Mouse (Mus musculus) lung, embryonic 16.5 days (tissue): Measurements from ENCODE around the gene Jund. TPM values are rescaled to one million over a fixed set of nuclear protein-coding genes. Genes with fewer than 3 reads are reported as not detected.

Source experiments
- ATAC-seq: fragments of 200-750 bp; cut with Nextera tagmentation; 2 replicates; pipeline ENCODE4 v1.8.0; 2017; ENCODE audit warnings: low read depth, mild to moderate bottlenecking, moderate library complexity
- H3K27ac ChIP-seq: fragments of 300-500 bp; sonication (generic); 2 replicates; pipeline ENCODE4 v1.5.1; 2014; ENCODE audit warnings: mild to moderate bottlenecking, control low read depth, low read length
- H3K27me3 ChIP-seq: fragments of 300-500 bp; sonication (generic); 2 replicates; pipeline ENCODE4 v1.6.1; 2014; ENCODE audit warnings: low read depth, low read length, mixed read lengths; ENCODE audit not compliant: control insufficient read depth, insufficient read depth
- H3K36me3 ChIP-seq: fragments of 300-500 bp; sonication (generic); 2 replicates; pipeline ENCODE4 v1.6.1; 2014; ENCODE audit warnings: low read length; ENCODE audit not compliant: control insufficient read depth, insufficient read depth
- H3K4me1 ChIP-seq: fragments of 300-500 bp; sonication (generic); replicated peaks from 2 replicates; pipeline ENCODE4 v1.6.1; 2014; ENCODE audit warnings: low read length, mixed read lengths; ENCODE audit not compliant: control insufficient read depth, insufficient read depth
- H3K4me2 ChIP-seq: fragments of 300-500 bp; sonication (generic); 2 replicates; pipeline ENCODE4 v1.6.1; 2014; ENCODE audit warnings: low read depth, low read length, control low read depth
- H3K4me3 ChIP-seq: fragments of 300-500 bp; sonication (generic); 2 replicates; pipeline ENCODE4 v1.5.1; 2014; ENCODE audit warnings: mild to moderate bottlenecking, low read length, control low read depth
- H3K9ac ChIP-seq: fragments of 300-500 bp; sonication (generic); 2 replicates; pipeline ENCODE4 v1.6.1; 2014; ENCODE audit warnings: low read length, control low read depth
- H3K9me3 ChIP-seq: fragments of 300-500 bp; sonication (generic); 2 replicates; pipeline ENCODE4 v1.6.1; 2016; ENCODE audit warnings: low read length; ENCODE audit not compliant: control insufficient read depth
- WGBS: fragments of 180-500 bp; shearing (Covaris S2); extraction: QIAGEN DNeasy Blood & Tissue Kit; methylation state at CpG from one replicate; pipeline ENCODE4 v1.1.7; 2014; 5-methylcytosine and 5-hydroxymethylcytosine counted together
- polyA plus RNA-seq: library from polyadenylated mRNA; unstranded; fragments of >200 nt; fragmentation: Nextera tagmentation; extraction: Ambion mirVana; gene quantifications from 2 replicates; pipeline ENCODE4 v1.2.1, GENCODE M21; 2015

Jund gene
- polyA plus RNA-seq, 1 experiment from 2014 or later: 28.8 TPM

DNA sequence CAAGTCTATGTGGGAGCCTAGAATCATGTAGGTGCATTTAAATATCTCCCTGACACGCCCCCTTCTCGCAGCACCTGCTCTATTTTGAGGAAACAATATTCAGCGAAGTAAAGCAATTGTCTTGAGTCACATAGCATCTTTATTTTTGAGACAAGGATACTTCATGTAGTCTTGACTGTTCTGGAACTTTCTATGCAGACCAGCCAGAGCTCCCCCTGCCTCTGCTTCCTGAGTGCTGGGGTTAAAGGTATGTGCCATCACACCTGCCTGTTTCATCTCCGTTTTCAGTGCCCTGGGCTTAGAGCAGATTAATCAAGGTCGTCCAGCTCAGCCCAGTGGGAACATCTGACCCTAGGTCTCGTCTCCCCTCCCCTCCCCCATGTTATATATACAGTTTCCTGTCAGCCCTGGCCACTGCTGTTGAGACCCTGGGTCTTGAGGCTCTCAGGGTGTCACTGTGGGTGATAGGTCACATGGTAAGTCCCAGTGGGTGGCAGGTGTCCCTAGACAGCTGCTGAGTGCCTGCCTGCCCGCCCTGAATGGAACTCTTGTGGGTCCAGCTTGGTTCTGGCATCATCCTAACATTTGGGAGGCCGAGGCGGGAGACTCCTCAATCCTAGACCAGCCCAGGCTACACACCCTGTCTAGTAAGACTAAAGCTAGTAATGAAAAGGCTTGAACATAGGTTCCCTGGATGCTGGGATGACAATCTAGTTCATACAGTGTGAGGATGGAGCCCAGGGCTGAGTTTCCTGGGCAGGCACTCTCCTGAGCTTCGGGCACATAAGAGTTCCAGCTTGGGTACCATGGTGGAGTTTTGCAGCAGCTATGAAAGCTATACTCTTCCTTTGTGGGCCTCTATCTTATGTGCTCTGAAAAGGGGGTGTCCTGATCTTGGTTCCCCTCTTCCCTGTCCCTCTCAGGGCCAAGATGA lies 2.6 kb downstream of the Jund start:
- Histone ChIP-seq H3K9ac (peak overlapping the region; percentile 56), H3K4me2 (peak overlapping the region; percentile 82), H3K36me3 (peaks cover 6% of the 10 kb centered on the region; the same call in 1 of the 2 replicates), H3K4me3 (peak overlapping the region; percentile 95), H3K4me1 (peaks cover 33% of the 10 kb centered on the region), H3K9me3 (no peaks in the 10 kb centered on the region), H3K27me3 (no peaks in the 10 kb centered on the region), H3K27ac (peak overlapping the region; percentile 10)
- WGBS: 49% methylated on average over 10 of the region's 10 CpGs
- no peak for ATAC-seq

DNA sequence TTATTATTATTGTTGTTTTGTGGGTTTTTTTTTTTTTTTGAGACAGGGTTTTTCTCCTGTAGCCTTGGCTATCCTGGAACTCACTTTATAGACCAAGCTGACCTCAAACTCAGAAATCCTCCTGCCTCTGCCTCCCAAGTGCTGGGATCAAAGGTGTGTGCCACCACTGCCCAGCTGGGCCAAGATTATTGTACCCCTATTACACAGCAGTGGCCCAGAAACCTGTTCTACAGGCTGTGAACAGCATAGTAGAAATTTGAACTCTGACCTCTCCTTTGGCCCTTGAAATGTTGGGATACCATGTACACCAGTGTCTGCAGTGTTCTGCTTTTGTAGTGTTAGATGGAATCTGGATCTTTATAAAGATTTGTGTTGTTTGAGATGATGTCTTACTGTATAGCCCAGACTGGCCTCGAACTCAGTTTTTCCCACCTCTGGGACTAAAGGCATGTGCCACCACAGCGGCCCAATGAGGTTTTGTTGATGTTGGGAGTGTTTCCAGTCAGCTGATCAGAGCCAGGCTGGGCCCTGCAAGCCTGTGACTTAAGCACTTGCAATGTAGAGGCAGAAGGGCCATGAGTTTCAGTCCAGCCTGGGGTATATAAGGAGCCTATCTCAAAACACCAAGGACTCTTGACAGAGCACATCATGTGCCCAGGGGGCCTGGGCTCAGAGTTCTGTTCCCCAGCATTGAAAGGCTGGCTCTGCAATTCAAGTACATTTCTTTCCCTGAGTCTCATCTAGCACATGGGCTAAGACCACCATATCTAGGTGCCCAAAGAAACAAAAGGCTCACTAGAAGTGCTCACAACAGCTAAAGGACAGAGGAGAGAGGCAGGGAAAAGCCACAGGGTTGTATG lies 3.5 kb downstream of the Jund start:
- WGBS: 69% methylated on average over 2 of the region's 2 CpGs
- no peak overlapping the region for H3K27ac ChIP-seq
- H3K9me3 ChIP-seq: no peaks in the 10 kb centered on the region
- H3K36me3 ChIP-seq: peaks cover 6% of the 10 kb centered on the region; the same call in 1 of the 2 replicates
- peaks cover 24% of the 10 kb centered on the region for H3K4me1 ChIP-seq
- no peak overlapping the region for H3K9ac ChIP-seq
- H3K4me3 ChIP-seq: no peak overlapping the region
- H3K27me3 ChIP-seq: no peaks in the 10 kb centered on the region
- ATAC-seq: no peak
- no peak overlapping the region for H3K4me2 ChIP-seq

GRCm38 (mm10) chr8:70702842-70703182 lies 4.1 kb downstream of the Jund start:
- Histone ChIP-seq H3K4me3 (no peak overlapping the region), H3K27me3 (no peaks in the 10 kb centered on the region), H3K4me2 (no peak overlapping the region), H3K36me3 (peaks cover 6% of the 10 kb centered on the region; the same call in 1 of the 2 replicates), H3K9ac (no peak overlapping the region), H3K9me3 (no peaks in the 10 kb centered on the region), H3K4me1 (peaks cover 18% of the 10 kb centered on the region), H3K27ac (no peak overlapping the region)
- 66% methylated on average over 3 of the region's 3 CpGs for WGBS
- no peak for ATAC-seq

DNA sequence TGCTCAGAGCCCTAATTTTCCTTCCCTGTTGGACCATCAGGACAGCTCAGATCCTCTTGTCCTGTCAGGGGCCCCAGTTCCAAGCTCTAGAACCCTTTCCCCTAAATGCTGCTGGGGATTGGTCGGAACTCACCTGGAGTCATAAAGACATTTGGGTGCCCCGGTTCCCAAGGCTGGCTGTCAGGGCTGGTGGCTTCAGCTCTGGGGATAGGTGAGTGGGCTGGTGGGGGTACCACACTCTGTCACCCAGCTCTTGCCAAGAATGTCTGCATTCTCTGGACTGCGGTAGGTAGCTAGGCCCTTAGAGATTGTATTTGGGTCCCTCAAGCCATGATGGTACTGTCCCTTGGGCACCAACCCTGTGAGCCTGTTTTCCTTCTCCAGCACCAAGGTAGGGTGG lies 4.5 kb downstream of the Jund start, which contains the start of gene Iqcn:
Iqcn (plus strand) TSS at position 171 of the 400 bp plus-strand sequence.
- no peak for ATAC-seq
- H3K27ac ChIP-seq: no peak within 1 kb of the TSS
- H3K4me3 ChIP-seq: no peak within 1 kb of the TSS
- H3K27me3 ChIP-seq: no peaks in the 10 kb centered on the region
- H3K4me2 ChIP-seq: no peak within 1 kb of the TSS
- peaks cover 6% of the 10 kb centered on the region; the same call in 1 of the 2 replicates for H3K36me3 ChIP-seq
- H3K9ac ChIP-seq: no peak within 1 kb of the TSS
- WGBS: 86% methylated on average over 3 of the region's 3 CpGs
- H3K9me3 ChIP-seq: no peaks in the 10 kb centered on the region
- peaks cover 14% of the 10 kb centered on the region for H3K4me1 ChIP-seq

- no peaks in the 10 kb centered on the region for H3K4me1 ChIP-seq
- H3K9me3 ChIP-seq: no peaks in the 10 kb centered on the region
- H3K4me2 ChIP-seq: no peak overlapping the region
- H3K27me3 ChIP-seq: no peaks in the 10 kb centered on the region
- no peak for ATAC-seq
- H3K27ac ChIP-seq: no peak overlapping the region
- H3K36me3 ChIP-seq: no peaks in the 10 kb centered on the region
- H3K9ac ChIP-seq: no peak overlapping the region
- WGBS: 85% methylated on average over 14 of the region's 14 CpGs
- H3K4me3 ChIP-seq: no peak overlapping the region
Measured at GRCm38 (mm10) chr8:70708281-70708680, 9.5 kb downstream of the Jund start.

DNA sequence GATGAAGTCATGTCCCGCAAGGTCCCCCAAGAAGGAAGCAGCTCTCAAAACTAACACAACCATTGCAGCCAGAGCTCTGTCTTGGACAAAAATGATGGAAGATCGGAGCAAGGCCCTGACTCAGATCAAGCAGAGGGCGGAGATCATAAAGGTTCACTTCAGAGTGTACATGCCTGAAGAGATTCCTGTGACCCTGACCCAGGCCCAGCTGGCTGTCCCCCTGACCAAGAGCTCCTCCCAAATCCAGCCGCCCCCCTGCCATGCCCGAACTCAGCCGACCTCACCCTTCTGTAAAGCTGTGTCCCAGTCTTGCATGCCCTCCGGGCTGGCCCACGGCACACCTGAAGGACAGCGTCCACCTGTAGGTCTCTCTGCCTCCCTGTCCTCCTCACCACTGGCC lies 11.0 kb downstream of the Jund start:
- 84% methylated on average over 9 of the region's 9 CpGs for WGBS
- Histone ChIP-seq H3K27ac (no peak overlapping the region), H3K9ac (no peak overlapping the region), H3K4me1 (no peaks in the 10 kb centered on the region), H3K4me3 (no peak overlapping the region), H3K4me2 (no peak overlapping the region), H3K27me3 (no peaks in the 10 kb centered on the region), H3K9me3 (no peaks in the 10 kb centered on the region), H3K36me3 (no peaks in the 10 kb centered on the region)
- ATAC-seq: no peak

DNA sequence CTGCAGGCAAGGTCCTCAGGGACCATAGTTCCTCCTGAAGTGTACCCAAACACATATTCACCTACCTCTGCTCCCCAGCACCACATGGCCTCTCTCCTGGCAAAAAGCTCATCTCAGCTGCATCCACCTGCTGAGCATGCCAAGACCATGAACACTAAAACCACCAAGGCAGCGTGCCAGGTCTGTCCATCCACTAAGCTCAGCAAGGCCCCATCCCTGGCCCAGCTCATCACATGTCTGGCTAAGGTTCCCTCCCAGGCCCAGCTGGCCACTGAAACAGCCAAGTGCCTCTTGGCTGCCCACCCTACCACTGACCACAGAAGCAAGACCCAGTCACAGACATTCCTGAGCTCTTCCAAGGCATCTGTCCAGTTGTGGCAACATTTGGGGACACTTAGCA lies 11.5 kb downstream of the Jund start:
- H3K36me3 ChIP-seq: no peaks in the 10 kb centered on the region
- no peak overlapping the region for H3K4me3 ChIP-seq
- H3K27me3 ChIP-seq: no peaks in the 10 kb centered on the region
- no peaks in the 10 kb centered on the region for H3K4me1 ChIP-seq
- H3K9ac ChIP-seq: no peak overlapping the region
- H3K27ac ChIP-seq: no peak overlapping the region
- H3K9me3 ChIP-seq: no peaks in the 10 kb centered on the region
- 77% methylated on average over 1 of the region's 1 CpGs for WGBS
- no peak overlapping the region for H3K4me2 ChIP-seq
- no peak for ATAC-seq

DNA sequence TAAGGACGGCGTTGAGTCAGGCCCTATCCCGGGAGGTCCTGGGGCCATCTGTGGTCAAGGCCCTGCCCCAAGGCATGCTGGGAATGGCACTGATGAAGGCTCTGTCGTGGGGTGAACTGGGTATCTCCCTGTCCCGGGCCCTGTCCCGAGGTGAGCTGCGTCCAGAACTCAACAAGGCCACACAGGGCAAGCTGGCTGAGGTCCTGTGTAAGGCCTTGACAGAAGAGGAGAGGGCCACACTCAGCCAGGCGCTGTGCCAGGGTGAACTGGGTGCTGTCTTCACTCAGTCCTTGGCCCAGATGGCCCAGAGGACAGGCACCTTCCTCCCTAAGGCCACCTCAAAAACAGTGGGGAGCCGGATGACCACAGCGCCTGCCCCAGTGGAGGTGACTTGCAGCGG lies 12.3 kb downstream of the Jund start:
- Histone ChIP-seq H3K4me3 (no peak overlapping the region), H3K36me3 (no peaks in the 10 kb centered on the region), H3K4me2 (no peak overlapping the region), H3K27ac (no peak overlapping the region), H3K4me1 (no peaks in the 10 kb centered on the region), H3K9me3 (no peaks in the 10 kb centered on the region), H3K9ac (no peak overlapping the region), H3K27me3 (no peaks in the 10 kb centered on the region)
- ATAC-seq: no peak
- WGBS: 81% methylated on average over 11 of the region's 11 CpGs

- H3K27ac ChIP-seq: no peak overlapping the region
- no peak overlapping the region for H3K4me3 ChIP-seq
- no peak overlapping the region for H3K4me2 ChIP-seq
- no peak overlapping the region for H3K9ac ChIP-seq
- no peaks in the 10 kb centered on the region for H3K9me3 ChIP-seq
- H3K36me3 ChIP-seq: no peaks in the 10 kb centered on the region
- WGBS: 75% methylated on average over 7 of the region's 7 CpGs
- no peaks in the 10 kb centered on the region for H3K4me1 ChIP-seq
- no peak for ATAC-seq
- no peaks in the 10 kb centered on the region for H3K27me3 ChIP-seq
Measured at GRCm38 (mm10) chr8:70713991-70714390, 15.2 kb downstream of the Jund start.
